Mouse (Mus musculus): ENCODE results near the gene Osbpl10. TPM values are rescaled to one million over a fixed set of nuclear protein-coding genes. Genes with fewer than 3 reads are reported as not detected.
"Not testable (repeated sequence)": the region's sequence is repeated elsewhere in the genome, so short reads cannot be mapped to it uniquely, and the experiment has no call there.

Gene Osbpl10
- polyA plus RNA-seq, 1 experiment from 2014 or later, result 2.7 TPM

DNA sequence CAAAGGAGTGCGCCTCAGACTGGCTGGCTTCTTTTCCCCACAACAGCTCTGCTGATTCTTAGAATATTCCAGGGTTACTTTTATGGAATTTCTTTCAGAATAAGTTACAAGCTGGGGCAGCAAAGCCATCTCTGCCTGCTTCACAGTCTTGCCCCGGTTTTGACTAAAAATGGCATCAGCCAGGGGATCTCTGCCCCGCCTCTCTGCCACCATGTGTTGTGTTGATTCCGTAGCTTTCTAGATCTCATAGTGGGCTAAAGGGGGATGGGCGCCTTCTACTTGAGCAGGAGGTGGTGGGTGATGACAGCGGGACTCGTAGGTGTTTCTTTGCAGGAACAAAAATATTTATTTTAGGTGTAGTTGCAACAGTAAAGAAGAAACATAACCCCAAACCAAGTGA is 29.8 kb downstream of the Osbpl10 start:
- 82% methylated on average over 7 of the region's 7 CpGs for WGBS
- H3K27ac ChIP-seq (replicated peaks; ENCODE audit: low read depth, low read length), result no peak overlapping the region

GRCm38 (mm10) chr9:115012367-115012766 is 34.0 kb downstream of the Osbpl10 start:
- no peak overlapping the region for H3K27ac ChIP-seq (replicated peaks; ENCODE audit: low read depth, low read length)
- DNase-seq (ENCODE audit: low spot score) (no peak), ATAC-seq (ENCODE audit: low read depth) (no peak)
- H3K27me3 ChIP-seq (replicated peaks; ENCODE audit: control insufficient read depth, insufficient read depth, low read length), result no peaks in the 10 kb centered on the region
- no peak overlapping the region for H3K9ac ChIP-seq (ENCODE audit: low read depth, low read length)
- no peak overlapping the region for H3K4me2 ChIP-seq (ENCODE audit: low read depth, low read length)
- no peaks in the 10 kb centered on the region for H3K36me3 ChIP-seq (ENCODE audit: control insufficient read depth, insufficient read depth, low read length)
- H3K9me3 ChIP-seq (ENCODE audit: control insufficient read depth, low read length), result peaks cover 14% of the 10 kb centered on the region
- no peak overlapping the region for H3K4me3 ChIP-seq (ENCODE audit: low read depth, low read length)
- H3K4me1 ChIP-seq (ENCODE audit: control insufficient read depth, insufficient read depth, low read length), result peaks cover 9% of the 10 kb centered on the region
- 51% methylated on average over 12 of the region's 12 CpGs for WGBS

More for the DNA sequence above, 29.8 kb downstream of the Osbpl10 start:
- Histone ChIP-seq H3K4me2 (ENCODE audit: low read depth, low read length) (no peak overlapping the region), H3K4me3 (ENCODE audit: low read depth, low read length) (no peak overlapping the region), H3K27me3 (replicated peaks; ENCODE audit: control insufficient read depth, insufficient read depth, low read length) (no peaks in the 10 kb centered on the region), H3K9ac (ENCODE audit: low read depth, low read length) (no peak overlapping the region), H3K36me3 (ENCODE audit: control insufficient read depth, insufficient read depth, low read length) (no peaks in the 10 kb centered on the region), H3K4me1 (ENCODE audit: control insufficient read depth, insufficient read depth, low read length) (peaks cover 15% of the 10 kb centered on the region), H3K9me3 (ENCODE audit: control insufficient read depth, low read length) (peaks cover 7% of the 10 kb centered on the region)
- DNase-seq (ENCODE audit: low spot score) (no peak), ATAC-seq (ENCODE audit: low read depth) (no peak)

GRCm38 (mm10) chr9:115020141-115020540 is 41.8 kb downstream of the Osbpl10 start:
- DNase-seq (ENCODE audit: low spot score) (no peak), ATAC-seq (ENCODE audit: low read depth) (no peak)
- Histone ChIP-seq H3K4me3 (ENCODE audit: low read depth, low read length) (no peak overlapping the region), H3K27me3 (replicated peaks; ENCODE audit: control insufficient read depth, insufficient read depth, low read length) (no peaks in the 10 kb centered on the region), H3K9ac (ENCODE audit: low read depth, low read length) (no peak overlapping the region), H3K4me1 (ENCODE audit: control insufficient read depth, insufficient read depth, low read length) (no peaks in the 10 kb centered on the region), H3K27ac (replicated peaks; ENCODE audit: low read depth, low read length) (no peak overlapping the region), H3K4me2 (ENCODE audit: low read depth, low read length) (no peak overlapping the region), H3K36me3 (ENCODE audit: control insufficient read depth, insufficient read depth, low read length) (no peaks in the 10 kb centered on the region), H3K9me3 (ENCODE audit: control insufficient read depth, low read length) (0 out of 2 replicates have a peak, but pooled peaks cover 8% of the 10 kb centered on the region)
- WGBS, result 92% methylated on average over 7 of the region's 7 CpGs

DNA sequence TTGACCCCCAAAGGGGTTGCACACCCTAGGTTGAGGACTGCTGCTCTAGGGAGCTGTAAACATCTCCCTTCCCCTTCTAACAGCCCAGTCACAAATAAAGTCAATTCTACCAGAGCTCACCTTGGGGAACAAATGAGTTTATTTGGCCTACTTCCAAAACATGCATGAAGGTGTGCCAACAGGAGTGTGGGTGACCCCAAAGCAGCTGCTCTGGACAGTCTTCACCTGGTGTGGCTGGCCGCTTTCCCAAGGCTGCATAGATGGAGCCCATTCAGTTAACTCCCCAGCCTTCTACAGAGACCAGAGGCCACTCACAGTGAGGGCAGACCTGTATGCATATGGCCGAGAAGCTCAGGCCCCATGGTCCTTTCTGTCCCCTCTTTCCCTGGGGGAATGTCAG is 43.0 kb downstream of the Osbpl10 start:
- H3K4me2 ChIP-seq (ENCODE audit: low read depth, low read length), result no peak overlapping the region
- ATAC-seq (ENCODE audit: low read depth), result no peak
- no peak overlapping the region for H3K4me3 ChIP-seq (ENCODE audit: low read depth, low read length)
- DNase-seq (ENCODE audit: low spot score), result no peak
- no peaks in the 10 kb centered on the region for H3K36me3 ChIP-seq (ENCODE audit: control insufficient read depth, insufficient read depth, low read length)
- no peak overlapping the region for H3K9ac ChIP-seq (ENCODE audit: low read depth, low read length)
- no peak overlapping the region for H3K27ac ChIP-seq (replicated peaks; ENCODE audit: low read depth, low read length)
- H3K4me1 ChIP-seq (ENCODE audit: control insufficient read depth, insufficient read depth, low read length), result no peaks in the 10 kb centered on the region
- 90% methylated on average over 2 of the region's 2 CpGs for WGBS
- no peaks in the 10 kb centered on the region for H3K9me3 ChIP-seq (ENCODE audit: control insufficient read depth, low read length)
- no peaks in the 10 kb centered on the region for H3K27me3 ChIP-seq (replicated peaks; ENCODE audit: control insufficient read depth, insufficient read depth, low read length)

GRCm38 (mm10) chr9:115023137-115023536 is 44.8 kb downstream of the Osbpl10 start:
- no peak for ATAC-seq (ENCODE audit: low read depth)
- H3K9me3 ChIP-seq (ENCODE audit: control insufficient read depth, low read length), result no peaks in the 10 kb centered on the region
- H3K4me3 ChIP-seq (ENCODE audit: low read depth, low read length), result no peak overlapping the region
- H3K4me2 ChIP-seq (ENCODE audit: low read depth, low read length), result no peak overlapping the region
- 85% methylated on average over 3 of the region's 3 CpGs for WGBS
- H3K4me1 ChIP-seq (ENCODE audit: control insufficient read depth, insufficient read depth, low read length), result no peaks in the 10 kb centered on the region
- no peak overlapping the region for H3K9ac ChIP-seq (ENCODE audit: low read depth, low read length)
- no peaks in the 10 kb centered on the region for H3K27me3 ChIP-seq (replicated peaks; ENCODE audit: control insufficient read depth, insufficient read depth, low read length)
- no peaks in the 10 kb centered on the region for H3K36me3 ChIP-seq (ENCODE audit: control insufficient read depth, insufficient read depth, low read length)
- no peak for DNase-seq (ENCODE audit: low spot score)
- no peak overlapping the region for H3K27ac ChIP-seq (replicated peaks; ENCODE audit: low read depth, low read length)

DNA sequence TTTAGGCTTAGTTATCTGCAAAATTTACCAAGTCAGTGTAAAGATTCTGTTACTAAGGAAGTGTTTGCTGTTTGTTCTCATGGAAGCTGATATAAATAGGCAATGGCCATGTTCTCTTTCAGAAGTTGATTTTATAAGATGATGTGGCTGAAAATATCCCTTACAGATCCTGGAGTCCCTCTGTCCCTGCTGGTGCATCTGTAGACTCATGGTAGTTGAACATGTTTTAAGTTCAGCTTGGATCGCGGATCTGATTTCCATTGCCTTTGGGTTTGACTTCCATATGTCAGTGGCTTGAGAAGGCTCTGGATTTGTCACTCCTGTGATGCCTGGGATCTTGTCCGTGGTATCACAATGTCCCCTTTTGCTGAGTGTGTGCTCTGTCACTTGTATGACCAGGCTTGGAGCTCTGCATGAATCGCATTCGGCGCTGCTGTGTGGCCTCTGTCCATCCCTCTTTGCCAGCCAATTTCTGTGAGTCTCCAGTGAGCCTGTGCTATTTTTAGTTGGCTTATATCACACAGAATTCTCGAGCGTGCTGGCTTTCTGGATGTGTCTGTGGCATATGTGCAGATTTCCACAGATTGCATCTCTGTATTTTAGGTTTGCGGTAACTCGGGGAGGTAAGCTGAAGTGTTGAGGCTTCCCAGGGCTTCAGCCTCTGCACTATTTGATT is 45.5 kb downstream of the Osbpl10 start:
- H3K36me3 ChIP-seq (ENCODE audit: control insufficient read depth, insufficient read depth, low read length), result no peaks in the 10 kb centered on the region
- no peak overlapping the region for H3K27ac ChIP-seq (replicated peaks; ENCODE audit: low read depth, low read length)
- no peaks in the 10 kb centered on the region for H3K4me1 ChIP-seq (ENCODE audit: control insufficient read depth, insufficient read depth, low read length)
- no peak for ATAC-seq (ENCODE audit: low read depth)
- WGBS, result 85% methylated on average over 10 of the region's 10 CpGs
- no peak overlapping the region for H3K9ac ChIP-seq (ENCODE audit: low read depth, low read length)
- no peak overlapping the region for H3K4me3 ChIP-seq (ENCODE audit: low read depth, low read length)
- no peaks in the 10 kb centered on the region for H3K9me3 ChIP-seq (ENCODE audit: control insufficient read depth, low read length)
- H3K4me2 ChIP-seq (ENCODE audit: low read depth, low read length), result no peak overlapping the region
- H3K27me3 ChIP-seq (replicated peaks; ENCODE audit: control insufficient read depth, insufficient read depth, low read length), result no peaks in the 10 kb centered on the region
- no peak for DNase-seq (ENCODE audit: low spot score)

DNA sequence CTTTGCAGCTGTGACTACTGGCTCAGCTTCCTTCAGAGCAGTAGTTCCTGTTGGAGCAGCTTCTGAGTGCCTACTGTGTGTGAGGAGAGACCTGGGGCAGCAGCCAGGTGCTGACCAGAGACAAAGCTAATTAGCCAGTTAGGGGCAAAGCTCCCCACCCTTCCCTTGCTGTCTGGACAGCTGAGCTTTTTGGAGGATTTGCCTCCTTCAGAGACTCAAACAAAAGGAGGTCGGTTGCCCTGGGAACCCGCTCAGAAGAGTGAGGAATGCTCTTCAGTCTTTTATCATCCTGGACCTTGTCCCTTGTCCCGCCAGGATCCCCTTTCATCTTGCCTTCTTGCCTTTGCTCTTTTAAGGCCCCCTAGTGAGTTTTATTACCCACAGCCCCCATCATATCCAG is 50.9 kb downstream of the Osbpl10 start:
- Histone ChIP-seq H3K4me1 (ENCODE audit: control insufficient read depth, insufficient read depth, low read length) (no peaks in the 10 kb centered on the region), H3K36me3 (ENCODE audit: control insufficient read depth, insufficient read depth, low read length) (no peaks in the 10 kb centered on the region), H3K4me2 (ENCODE audit: low read depth, low read length) (no peak overlapping the region), H3K9me3 (ENCODE audit: control insufficient read depth, low read length) (no peaks in the 10 kb centered on the region), H3K27ac (replicated peaks; ENCODE audit: low read depth, low read length) (no peak overlapping the region), H3K4me3 (ENCODE audit: low read depth, low read length) (no peak overlapping the region), H3K9ac (ENCODE audit: low read depth, low read length) (no peak overlapping the region; the same call in 1 of the 2 replicates), H3K27me3 (replicated peaks; ENCODE audit: control insufficient read depth, insufficient read depth, low read length) (no peaks in the 10 kb centered on the region)
- ATAC-seq (ENCODE audit: low read depth) (no peak), DNase-seq (ENCODE audit: low spot score) (no peak)
- WGBS, result 18% methylated on average over 3 of the region's 3 CpGs

- Histone ChIP-seq H3K9me3 (ENCODE audit: control insufficient read depth, low read length) (no peaks in the 10 kb centered on the region), H3K9ac (ENCODE audit: low read depth, low read length) (no peak overlapping the region), H3K27me3 (replicated peaks; ENCODE audit: control insufficient read depth, insufficient read depth, low read length) (no peaks in the 10 kb centered on the region), H3K27ac (replicated peaks; ENCODE audit: low read depth, low read length) (no peak overlapping the region), H3K4me2 (ENCODE audit: low read depth, low read length) (no peak overlapping the region), H3K36me3 (ENCODE audit: control insufficient read depth, insufficient read depth, low read length) (no peaks in the 10 kb centered on the region), H3K4me1 (ENCODE audit: control insufficient read depth, insufficient read depth, low read length) (no peaks in the 10 kb centered on the region), H3K4me3 (ENCODE audit: low read depth, low read length) (no peak overlapping the region)
- WGBS, result 82% methylated on average over 4 of the region's 4 CpGs
- ATAC-seq (ENCODE audit: low read depth) (no peak), DNase-seq (ENCODE audit: low spot score) (no peak)
Measured at GRCm38 (mm10) chr9:115030581-115030980, 52.2 kb downstream of the Osbpl10 start.

- H3K27ac ChIP-seq (replicated peaks; ENCODE audit: low read depth, low read length); H3K4me3 ChIP-seq (ENCODE audit: low read depth, low read length); DNase-seq (ENCODE audit: low spot score); H3K36me3 ChIP-seq (ENCODE audit: control insufficient read depth, insufficient read depth, low read length); H3K9me3 ChIP-seq (ENCODE audit: control insufficient read depth, low read length); ATAC-seq (ENCODE audit: low read depth); H3K27me3 ChIP-seq (replicated peaks; ENCODE audit: control insufficient read depth, insufficient read depth, low read length); H3K9ac ChIP-seq (ENCODE audit: low read depth, low read length); H3K4me1 ChIP-seq (ENCODE audit: control insufficient read depth, insufficient read depth, low read length); H3K4me2 ChIP-seq (ENCODE audit: low read depth, low read length): not testable (repeated sequence)
- 94% methylated on average over 1 of the region's 1 CpGs for WGBS
Measured at GRCm38 (mm10) chr9:115031046-115031445, 52.7 kb downstream of the Osbpl10 start.

Measured in embryonic facial prominence, embryonic 14.5 days (tissue).